Comparison of ENCODE assay signal across 22 mouse cellular contexts in the genomic region with DNA sequence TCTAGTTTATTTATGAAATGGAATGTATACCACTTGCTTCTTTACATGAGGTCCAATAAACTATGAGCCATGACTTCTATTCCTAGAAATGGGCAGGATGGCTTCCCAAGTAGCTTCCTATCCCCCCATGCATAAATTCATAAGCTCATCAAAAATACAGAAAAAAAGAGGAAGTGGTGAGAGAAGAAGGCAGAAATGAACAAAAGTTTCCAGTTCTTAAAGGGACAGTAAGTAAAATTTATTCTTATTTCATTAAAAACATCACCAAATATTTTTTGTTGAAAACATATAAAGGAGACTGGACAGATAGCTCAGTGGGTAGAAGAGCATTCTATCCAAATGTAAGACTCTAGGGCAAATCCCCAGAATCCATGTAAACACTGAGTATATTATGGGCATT.
A peak's percentile ranks its signal among the peaks of the same experiment; 100 is the strongest.
DNase-seq lines count a peak whose midpoint lies in the region; ATAC-seq lines count a peak whose summit lies in the region.
"Had no signal": no experiment of that assay in that cellular context is flagged by ENCODE, and none has a peak within 500 bp of the region (broad histone marks: within the 10 kb centered on the region; RNA-seq: fewer than 3 reads in every experiment).

No protein-coding gene starts in this region.

- no peaks in the 10 kb centered on the region for H3K27me3 ChIP-seq in splenic B cell, adult 2 months (ENCODE audit: control insufficient read depth, insufficient read depth, low read length, poor library complexity, severe bottlenecking)
- H3K27me3 ChIP-seq: forebrain, embryonic 12.5 days; Patski had no signal

- peak; percentile 11 for DNase-seq in A20 (ENCODE audit: low read depth, low spot score)
- DNase-seq in splenic B cell, adult 2 months (ENCODE audit: low read depth, low spot score) = peak; percentile 26
- DNase-seq in cerebellum, postnatal 4 days (ENCODE audit: low spot score in 2 of 2) = no peak
- no peak for DNase-seq in neural tube, embryonic 10.5 days (ENCODE audit: extremely low spot score, low spot score)
- DNase-seq: adrenal gland, adult 8-10 months; adrenal gland, postnatal 14 days; adrenal gland, postnatal 36 days; cerebellum, adult 11-12 months; cerebellum, adult 2 months; cerebellum, adult 9-10 months; cerebellum, postnatal 10 days; cerebellum, postnatal 25 days had no signal

- no peaks in the 10 kb centered on the region for H3K36me3 ChIP-seq in splenic B cell, adult 2 months (ENCODE audit: control insufficient read depth, insufficient read depth, low read length, poor library complexity, severe bottlenecking)
- H3K36me3 ChIP-seq: embryonic facial prominence, embryonic 10.5 days; embryonic facial prominence, embryonic 12.5 days; forebrain, embryonic 10.5 days; forebrain, embryonic 12.5 days; G1E had no signal

- ATAC-seq in common myeloid progenitor, adult 5-6 weeks (replicated peaks; ENCODE audit: low read depth, poor library complexity, severe bottlenecking) = peak; percentile 66
- ATAC-seq: activated CD4-positive, CD25-positive, alpha-beta regulatory T cell, adult 4 months; forebrain, embryonic 14.5 days; forebrain, embryonic 16.5 days; Patski had no signal

Comparison
In these comparisons a context has a peak if more than half of its experiments do, and no peak if none do; other contexts are left out.
1. DNase-seq: peak in A20 (single experiment) and splenic B cell, adult 2 months (single experiment); none in cerebellum, postnatal 4 days (0 of 2) and neural tube, embryonic 10.5 days (single experiment).